Mouse (Mus musculus) adipose tissue, adult 10 weeks (tissue): Measurements from ENCODE around the gene Qtrt2. TPM values are rescaled to one million over a fixed set of nuclear protein-coding genes. Genes with fewer than 3 reads are reported as not detected.

Source experiments
- polyA plus RNA-seq: library from polyadenylated mRNA; stranded (reverse); fragments of 350-450 nt; fragmentation: Illumina TruSeq; extraction: RNeasy Lipid Tissue Mini Kit (QIAGEN cat#74804); gene quantifications from one replicate; pipeline ENCODE4 v1.2.3, GENCODE M21; 2014; ENCODE audit warnings: low read depth, low replicate concordance

Gene Qtrt2
- polyA plus RNA-seq: 12.4 TPM

GRCm38 (mm10) chr16:43926341-43926859 lies at the start of gene Qtrt2:
Gene Qtrt2, minus strand, starts transcription at chr16:43926809.

DNA sequence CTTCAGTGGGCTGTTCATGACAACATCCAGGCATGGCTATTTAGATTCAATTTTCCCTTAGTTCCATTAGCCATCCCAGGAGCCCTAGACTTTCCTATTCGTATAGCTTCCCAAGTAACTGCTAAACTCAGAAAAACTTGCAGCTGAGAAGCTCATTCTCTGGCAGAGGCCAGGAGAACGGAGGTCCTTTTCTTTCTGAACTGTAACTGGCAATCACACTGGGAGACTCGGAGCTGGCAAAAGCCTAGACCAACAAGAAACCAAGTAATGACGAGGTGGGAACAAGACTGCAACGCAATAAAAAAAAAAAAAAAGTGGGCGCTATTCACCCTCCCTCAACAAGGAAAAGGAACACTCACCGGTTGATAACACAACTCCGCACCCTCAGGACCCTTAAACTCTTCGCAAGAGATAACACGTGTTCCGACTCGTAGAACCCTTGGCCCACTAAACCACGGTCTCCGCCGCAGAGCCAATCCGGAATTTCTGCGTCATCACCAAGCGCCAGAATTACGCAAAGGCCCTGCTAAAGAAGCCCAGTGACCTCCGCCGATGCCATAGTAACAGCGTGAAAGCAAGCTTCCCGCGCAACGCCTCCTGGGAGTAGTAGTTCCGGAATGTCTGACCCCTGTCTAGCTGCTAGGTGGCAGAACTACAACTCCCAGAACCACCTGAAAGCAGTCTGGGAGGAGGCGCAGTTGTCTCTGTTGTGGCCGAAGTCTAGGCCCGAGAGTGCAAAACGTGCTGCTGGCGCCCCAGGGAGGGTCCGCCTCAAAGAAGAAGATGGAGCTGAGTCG lies 37.2 kb downstream of the Qtrt2 start, which contains the start of gene Ccdc191:
Gene Ccdc191 (plus strand): TSS at position 593 of the 797 bp plus-strand sequence.

Other genes starting within 250 kb of the Qtrt2 start
- 0.21 TPM for gene Drd3, start 172.8 kb downstream of the Qtrt2 start, polyA plus RNA-seq
- 5.9 TPM for gene Ccdc191, start 37.0 kb downstream of the Qtrt2 start, polyA plus RNA-seq
- 1.1 TPM for gene Zdhhc23, start 53.0 kb upstream of the Qtrt2 start, polyA plus RNA-seq
- 5.1 TPM for gene Gramd1c, start 136.5 kb upstream of the Qtrt2 start, polyA plus RNA-seq
- gene Atp6v1a, start 212.9 kb upstream of the Qtrt2 start, polyA plus RNA-seq: 55.5 TPM
- 38.2 TPM for gene Naa50, start 213.0 kb upstream of the Qtrt2 start, polyA plus RNA-seq
- gene Usf3, start 246.4 kb upstream of the Qtrt2 start, polyA plus RNA-seq: 8.0 TPM